Mouse (Mus musculus) forebrain, embryonic 14.5 days (tissue): Measurements from ENCODE around the gene Tfap4. TPM values are rescaled to one million over a fixed set of nuclear protein-coding genes. Genes with fewer than 3 reads are reported as not detected.

Experiments
- ATAC-seq: fragments of 200-750 bp; cut with Nextera tagmentation; 2 replicates; pipeline ENCODE4 v1.8.0; 2017; ENCODE audit warnings: mild to moderate bottlenecking, moderate library complexity
- DNase-seq: peaks from one replicate; pipeline ENCODE4 v3.0.0-alpha.2; 2015; ENCODE audit warnings: low spot score
- H3K27ac ChIP-seq: fragments of 300-500 bp; sonication (generic); 2 replicates; pipeline ENCODE4 v1.5.1; 2014; ENCODE audit warnings: low read depth, mild to moderate bottlenecking, control low read depth, low read length, moderate library complexity
- H3K27me3 ChIP-seq: fragments of 300-500 bp; sonication (generic); replicated peaks from 2 replicates; pipeline ENCODE4 v1.6.1; 2014; ENCODE audit warnings: low read length, control low read depth, mixed read lengths; ENCODE audit not compliant: control insufficient read depth, insufficient read depth
- H3K36me3 ChIP-seq: fragments of 300-500 bp; sonication (generic); 2 replicates; pipeline ENCODE4 v1.6.1; 2014; ENCODE audit warnings: low read length, control low read depth; ENCODE audit not compliant: control insufficient read depth, insufficient read depth
- H3K4me1 ChIP-seq: fragments of 300-500 bp; sonication (generic); 2 replicates; pipeline ENCODE4 v1.6.1; 2014; ENCODE audit warnings: antibody characterized with exemption, low read length, control low read depth; ENCODE audit not compliant: control insufficient read depth, insufficient read depth
- H3K4me2 ChIP-seq: fragments of 300-500 bp; sonication (generic); 2 replicates; pipeline ENCODE4 v1.6.1; 2014; ENCODE audit warnings: mild to moderate bottlenecking, control low read depth, low read length
- H3K4me3 ChIP-seq: fragments of 300-500 bp; sonication (generic); 2 replicates; pipeline ENCODE4 v1.5.1; 2014; ENCODE audit warnings: low read depth, low read length, control low read depth
- H3K9ac ChIP-seq: fragments of 300-500 bp; sonication (generic); 2 replicates; pipeline ENCODE4 v1.6.1; 2014; ENCODE audit warnings: mild to moderate bottlenecking, low read length, control low read depth, moderate library complexity
- H3K9me3 ChIP-seq: fragments of 300-500 bp; sonication (generic); replicated peaks from 2 replicates; pipeline ENCODE4 v1.6.1; 2016; ENCODE audit warnings: low read length, control low read depth, mixed read lengths; ENCODE audit not compliant: control insufficient read depth
- WGBS: fragments of 180-500 bp; shearing (Covaris S2); extraction: QIAGEN DNeasy Blood & Tissue Kit; methylation state at CpG from one replicate; pipeline ENCODE4 v1.1.7; 2014; 5-methylcytosine and 5-hydroxymethylcytosine counted together
- polyA plus RNA-seq: library from polyadenylated mRNA; unstranded; fragments of >200 nt; fragmentation: Nextera tagmentation; extraction: Ambion mirVana; gene quantifications from 2 replicates; pipeline ENCODE4 v1.2.1, GENCODE M21; 2014

Gene Tfap4
- polyA plus RNA-seq, 1 experiment from 2014 or later: 9.1 TPM

- Histone ChIP-seq H3K4me3 (no peak overlapping the region), H3K9ac (no peak overlapping the region), H3K27ac (no peak overlapping the region), H3K36me3 (no peaks in the 10 kb centered on the region), H3K9me3 (no peaks in the 10 kb centered on the region), H3K27me3 (no peaks in the 10 kb centered on the region), H3K4me1 (no peaks in the 10 kb centered on the region), H3K4me2 (no peak overlapping the region)
- DNase-seq (no peak), ATAC-seq (no peak)
- 93% methylated on average over 1 of the region's 1 CpGs for WGBS
These were observed 56.2 kb downstream of the Tfap4 start for GRCm38 (mm10) chr16:4503495-4503894.

GRCm38 (mm10) chr16:4502568-4502967, 57.1 kb downstream of the Tfap4 start:
- Histone ChIP-seq H3K4me3 (no peak overlapping the region), H3K27me3 (no peaks in the 10 kb centered on the region), H3K9me3 (no peaks in the 10 kb centered on the region), H3K36me3 (no peaks in the 10 kb centered on the region), H3K27ac (no peak overlapping the region), H3K4me2 (no peak overlapping the region), H3K9ac (no peak overlapping the region), H3K4me1 (no peaks in the 10 kb centered on the region)
- ATAC-seq (no peak), DNase-seq (no peak)

- WGBS: 91% methylated on average over 3 of the region's 3 CpGs
These were observed 58.0 kb downstream of the Tfap4 start for GRCm38 (mm10) chr16:4501703-4502102.

GRCm38 (mm10) chr16:4500598-4501385, 58.9 kb downstream of the Tfap4 start:
- no peak for ATAC-seq

More at GRCm38 (mm10) chr16:4501703-4502102, 58.0 kb downstream of the Tfap4 start:
- no peak overlapping the region for H3K4me2 ChIP-seq
- DNase-seq: no peak
- no peaks in the 10 kb centered on the region for H3K9me3 ChIP-seq
- no peak for ATAC-seq
- H3K9ac ChIP-seq: no peak overlapping the region
- H3K36me3 ChIP-seq: no peaks in the 10 kb centered on the region
- no peak overlapping the region for H3K27ac ChIP-seq
- H3K4me1 ChIP-seq: no peaks in the 10 kb centered on the region
- H3K4me3 ChIP-seq: no peak overlapping the region
- no peaks in the 10 kb centered on the region for H3K27me3 ChIP-seq

GRCm38 (mm10) chr16:4497762-4498607, 61.7 kb downstream of the Tfap4 start:
- H3K9ac ChIP-seq: no peak overlapping the region
- no peak for ATAC-seq
- WGBS: 85% methylated on average over 8 of the region's 8 CpGs

More at GRCm38 (mm10) chr16:4500598-4501385, 58.9 kb downstream of the Tfap4 start:
- Histone ChIP-seq H3K27ac (no peak overlapping the region), H3K4me1 (no peaks in the 10 kb centered on the region), H3K4me2 (no peak overlapping the region), H3K9me3 (no peaks in the 10 kb centered on the region), H3K36me3 (no peaks in the 10 kb centered on the region), H3K9ac (no peak overlapping the region), H3K4me3 (no peak overlapping the region), H3K27me3 (no peaks in the 10 kb centered on the region)
- 85% methylated on average over 8 of the region's 8 CpGs for WGBS
- DNase-seq: no peak

GRCm38 (mm10) chr16:4496470-4496869, 63.2 kb downstream of the Tfap4 start:
- Histone ChIP-seq H3K4me3 (no peak overlapping the region), H3K4me1 (no peaks in the 10 kb centered on the region), H3K9me3 (no peaks in the 10 kb centered on the region), H3K27ac (no peak overlapping the region), H3K36me3 (peaks cover 7% of the 10 kb centered on the region; the same call in 1 of the 2 replicates), H3K27me3 (no peaks in the 10 kb centered on the region), H3K4me2 (no peak overlapping the region), H3K9ac (no peak overlapping the region)
- 89% methylated on average over 3 of the region's 3 CpGs for WGBS
- DNase-seq (no peak), ATAC-seq (no peak)

More at GRCm38 (mm10) chr16:4497762-4498607, 61.7 kb downstream of the Tfap4 start:
- H3K27me3 ChIP-seq: no peaks in the 10 kb centered on the region
- H3K27ac ChIP-seq: no peak overlapping the region
- no peaks in the 10 kb centered on the region for H3K4me1 ChIP-seq
- H3K4me2 ChIP-seq: no peak overlapping the region
- H3K9me3 ChIP-seq: no peaks in the 10 kb centered on the region
- DNase-seq: no peak
- no peak overlapping the region for H3K4me3 ChIP-seq
- no peaks in the 10 kb centered on the region for H3K36me3 ChIP-seq

GRCm38 (mm10) chr16:4495861-4496260, 63.8 kb downstream of the Tfap4 start:
- Histone ChIP-seq H3K4me2 (no peak overlapping the region), H3K27ac (no peak overlapping the region), H3K9me3 (no peaks in the 10 kb centered on the region), H3K27me3 (no peaks in the 10 kb centered on the region), H3K9ac (no peak overlapping the region), H3K4me3 (no peak overlapping the region), H3K36me3 (peaks cover 7% of the 10 kb centered on the region; the same call in 1 of the 2 replicates), H3K4me1 (no peaks in the 10 kb centered on the region)
- DNase-seq: no peak
- no peak for ATAC-seq
- 86% methylated on average over 5 of the region's 5 CpGs for WGBS
